Mouse (Mus musculus) stomach, embryonic 14.5 days (tissue): Measurements from ENCODE around the gene Vmn1r157. TPM values are rescaled to one million over a fixed set of nuclear protein-coding genes. Genes with fewer than 3 reads are reported as not detected.
"Not testable (repeated sequence)": the region's sequence is repeated elsewhere in the genome, so short reads cannot be mapped to it uniquely, and the experiment has no call there.

Experiments
- ATAC-seq: fragments of 200-750 bp; cut with Nextera tagmentation; 2 replicates; pipeline ENCODE4 v1.8.0; 2017; ENCODE audit warnings: low read depth, moderate TSS enrichment; ENCODE audit not compliant: insufficient number of reproducible peaks, insufficient read depth, low FRiP score
- H3K27ac ChIP-seq: fragments of 300-500 bp; sonication (generic); 2 replicates; pipeline ENCODE4 v1.5.1; 2014; ENCODE audit warnings: mild to moderate bottlenecking, low read length, moderate library complexity, mixed read lengths
- H3K27me3 ChIP-seq: fragments of 300-500 bp; sonication (generic); 2 replicates; pipeline ENCODE4 v1.6.1; 2014; ENCODE audit warnings: low read length, control low read depth, mixed read lengths; ENCODE audit not compliant: control insufficient read depth, insufficient read depth
- H3K36me3 ChIP-seq: fragments of 300-500 bp; sonication (generic); 2 replicates; pipeline ENCODE4 v1.6.1; 2014; ENCODE audit warnings: mild to moderate bottlenecking, control low read depth, low read length, moderate library complexity, mixed read lengths; ENCODE audit not compliant: control insufficient read depth, insufficient read depth
- H3K4me1 ChIP-seq: fragments of 300-500 bp; sonication (generic); 2 replicates; pipeline ENCODE4 v1.6.1; 2014; ENCODE audit warnings: low read length, control low read depth, mixed read lengths; ENCODE audit not compliant: control insufficient read depth, insufficient read depth
- H3K4me2 ChIP-seq: fragments of 300-500 bp; sonication (generic); replicated peaks from 2 replicates; pipeline ENCODE4 v1.6.1; 2014; ENCODE audit warnings: low read depth, low read length, control low read depth
- H3K4me3 ChIP-seq: fragments of 300-500 bp; sonication (generic); 2 replicates; pipeline ENCODE4 v1.5.1; 2014; ENCODE audit warnings: low read depth, low read length, control low read depth
- H3K9ac ChIP-seq: fragments of 300-500 bp; sonication (generic); replicated peaks from 2 replicates; pipeline ENCODE4 v1.6.1; 2014; ENCODE audit warnings: low read depth, mild to moderate bottlenecking, control low read depth, low read length, moderate library complexity, mixed read lengths
- H3K9me3 ChIP-seq: fragments of 300-500 bp; sonication (generic); 2 replicates; pipeline ENCODE4 v1.6.1; 2016; ENCODE audit warnings: low read depth, low read length, control low read depth; ENCODE audit not compliant: control insufficient read depth
- WGBS: fragments of 180-500 bp; shearing (Covaris S2); extraction: QIAGEN DNeasy Blood & Tissue Kit; methylation state at CpG from one replicate; pipeline ENCODE4 v1.1.7; 2014; 5-methylcytosine and 5-hydroxymethylcytosine counted together
- polyA plus RNA-seq: library from polyadenylated mRNA; unstranded; fragments of >200 nt; fragmentation: Nextera tagmentation; extraction: Ambion mirVana; gene quantifications from 2 replicates; pipeline ENCODE4 v1.2.1, GENCODE M21; 2014

The Vmn1r157 gene
- polyA plus RNA-seq = not detected in 2 replicates

GRCm38 (mm10) chr7:22761397-22761796 lies at the start of gene Vmn1r157:
Vmn1r157 (plus strand) TSS chr7:22761697.
- not testable (repeated sequence) for H3K27me3 ChIP-seq, H3K27ac ChIP-seq, H3K4me3 ChIP-seq, ATAC-seq, H3K9me3 ChIP-seq, H3K4me1 ChIP-seq, H3K36me3 ChIP-seq, H3K9ac ChIP-seq, H3K4me2 ChIP-seq
- WGBS = 29% methylated on average over 2 of the region's 3 CpGs

- H3K27me3 ChIP-seq, H3K4me3 ChIP-seq, H3K36me3 ChIP-seq, ATAC-seq, H3K9me3 ChIP-seq, H3K4me2 ChIP-seq, H3K4me1 ChIP-seq, H3K9ac ChIP-seq, H3K27ac ChIP-seq: not testable (repeated sequence)
- no CpG with 5 or more reads among the region's 1 CpGs for WGBS
These were observed 41.9 kb upstream of the Vmn1r157 start, which contains the start of gene Gm4567 for GRCm38 (mm10) chr7:22719610-22720009. Gm4567 (minus strand) TSS chr7:22719710.

- 86% methylated on average over 2 of the region's 11 CpGs for WGBS
- H3K27me3 ChIP-seq, H3K4me2 ChIP-seq, H3K9me3 ChIP-seq, H3K27ac ChIP-seq, H3K9ac ChIP-seq, H3K4me1 ChIP-seq, H3K36me3 ChIP-seq, ATAC-seq, H3K4me3 ChIP-seq: not testable (repeated sequence)
These were observed 14.5 kb downstream of the Vmn1r157 start for GRCm38 (mm10) chr7:22775981-22776380.

DNA sequence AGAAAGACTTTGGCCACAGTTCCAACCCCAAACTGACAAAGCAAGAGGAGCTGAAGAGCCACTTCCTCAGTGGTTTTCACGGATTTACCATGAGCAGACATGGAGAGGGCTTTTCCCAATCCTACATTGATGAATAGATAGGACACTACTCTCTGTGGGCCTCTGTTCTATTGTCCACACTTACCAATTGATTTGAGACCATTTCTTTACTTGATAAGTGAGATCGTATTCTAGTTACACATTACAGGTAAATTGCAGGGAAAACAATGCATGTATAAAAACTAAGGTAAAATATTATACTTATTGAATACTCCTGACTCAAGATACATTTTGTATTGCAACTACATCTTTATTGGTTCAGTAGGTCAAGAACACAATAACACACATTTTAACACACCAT lies 29.2 kb downstream of the Vmn1r157 start, which contains the start of gene Vmn1r158:
Vmn1r158 (minus strand) TSS at position 101 of the 400 bp plus-strand sequence.
- not testable (repeated sequence) for H3K9me3 ChIP-seq, H3K4me3 ChIP-seq, H3K4me1 ChIP-seq, H3K27me3 ChIP-seq, ATAC-seq, H3K4me2 ChIP-seq, H3K9ac ChIP-seq, H3K36me3 ChIP-seq, H3K27ac ChIP-seq
- WGBS = 59% methylated on average over 2 of the region's 2 CpGs

Other genes with a start within 250 kb of the Vmn1r157 start
- not detected in 2 replicates for gene Vmn1r152, start 238.7 kb upstream of the Vmn1r157 start, polyA plus RNA-seq
- not detected in 2 replicates for gene Gm8677, start 226.8 kb upstream of the Vmn1r157 start, polyA plus RNA-seq
- not detected in 2 replicates for gene Gm4201, start 196.4 kb upstream of the Vmn1r157 start, polyA plus RNA-seq
- not detected in 2 replicates for gene Gm4565, start 173.6 kb upstream of the Vmn1r157 start, polyA plus RNA-seq
- not detected in 2 replicates for gene Vmn1r155, start 103.7 kb upstream of the Vmn1r157 start, polyA plus RNA-seq
- gene Gm8693, start 69.4 kb upstream of the Vmn1r157 start, polyA plus RNA-seq = not detected in 2 replicates
- gene Gm4567, start 42.0 kb upstream of the Vmn1r157 start, polyA plus RNA-seq = not detected in 2 replicates
- not detected in 2 replicates for gene Vmn1r158, start 29.1 kb downstream of the Vmn1r157 start, polyA plus RNA-seq
- not detected in 2 replicates for gene Vmn1r159, start 81.9 kb downstream of the Vmn1r157 start, polyA plus RNA-seq
- gene Vmn1r160, start 109.5 kb downstream of the Vmn1r157 start, polyA plus RNA-seq = not detected in 2 replicates
- gene Gm4214, start 223.0 kb downstream of the Vmn1r157 start, polyA plus RNA-seq = not detected in 2 replicates